In the genomic region with DNA sequence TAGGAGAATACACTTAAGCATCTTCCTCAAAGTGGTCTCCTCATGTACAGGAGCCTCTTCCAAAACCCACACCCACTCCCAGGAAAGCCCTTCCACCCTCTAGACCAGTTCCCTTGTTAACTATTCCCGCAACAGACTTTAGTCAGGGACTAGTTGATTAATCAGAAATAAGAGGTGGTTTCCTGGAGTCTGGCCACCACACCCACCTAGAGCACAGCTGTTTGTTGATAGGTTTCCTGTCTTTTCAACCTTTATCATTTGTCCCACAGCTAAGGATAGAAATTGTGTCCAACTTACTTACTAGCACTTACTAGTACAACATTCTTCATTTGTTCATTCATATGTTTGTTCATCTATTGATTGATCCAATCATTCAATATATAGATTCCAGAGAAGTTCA, we compare ENCODE assay signal across 31 mouse cellular contexts. TPM values are rescaled to one million over a fixed set of nuclear protein-coding genes. Genes with fewer than 3 reads are reported as not detected.
DNase-seq lines count a peak whose midpoint lies in the region; ATAC-seq and TF ChIP-seq lines count a peak whose summit lies in the region.
"Had no signal": no experiment of that assay in that cellular context is flagged by ENCODE, and none has a peak within 500 bp of the region (broad histone marks: within the 10 kb centered on the region; RNA-seq: fewer than 3 reads in every experiment).

No protein-coding gene starts in this region.

- intact Hi-C loops in heart, adult 2 months (cut with DNase I): no loop called here

- TF ChIP-seq POLR2A in heart, adult 2 months (IDR thresholded peaks at IDR 0.05; ENCODE audit: insufficient read depth, low read depth, low read length): no peak

- peak; percentile 31; the same call in 1 of the 2 replicates for ATAC-seq in stomach, embryonic 15.5 days (ENCODE audit: insufficient read depth, low FRiP score, low read depth)
- no peak for ATAC-seq in stomach, postnatal 0 days (ENCODE audit: low FRiP score, low TSS enrichment)
- peak; percentile 96 for ATAC-seq in liver, embryonic 15.5 days (ENCODE audit: insufficient read depth)
- ATAC-seq: forebrain, embryonic 15.5 days; intestine, postnatal 0 days had no signal

- no peak for TF ChIP-seq CTCF in stomach, postnatal 0 days (IDR thresholded peaks at IDR 0.05; ENCODE audit: low read depth)
- no peak for TF ChIP-seq CTCF in heart, adult 2 months (IDR thresholded peaks at IDR 0.05)

- no peak overlapping the region for H3K4me3 ChIP-seq in stomach, embryonic 15.5 days (replicated peaks)
- H3K4me3 ChIP-seq in stomach, postnatal 0 days (ENCODE audit: low read depth, low read length): no peak overlapping the region
- no peak overlapping the region for H3K4me3 ChIP-seq in liver, embryonic 15.5 days (replicated peaks)
- H3K4me3 ChIP-seq in heart, adult 2 months: no peak overlapping the region
- H3K4me3 ChIP-seq: forebrain, embryonic 10.5 days; forebrain, embryonic 15.5 days; heart, embryonic 12.5 days; limb, embryonic 10.5 days; limb, embryonic 15.5 days; lung, embryonic 15.5 days; midbrain, embryonic 12.5 days; neural tube, embryonic 13.5 days had no signal

- no peaks in the 10 kb centered on the region for H3K36me3 ChIP-seq in stomach, embryonic 15.5 days
- no peaks in the 10 kb centered on the region for H3K36me3 ChIP-seq in stomach, postnatal 0 days (ENCODE audit: control insufficient read depth, insufficient read depth, low read length)
- H3K36me3 ChIP-seq in liver, embryonic 15.5 days (replicated peaks): no peaks in the 10 kb centered on the region
- H3K36me3 ChIP-seq in heart, adult 2 months (ENCODE audit: control insufficient read depth, insufficient read depth, low read length): no peaks in the 10 kb centered on the region
- H3K36me3 ChIP-seq: forebrain, embryonic 10.5 days; forebrain, embryonic 15.5 days; heart, embryonic 12.5 days; limb, embryonic 10.5 days; limb, embryonic 15.5 days; lung, embryonic 15.5 days; midbrain, embryonic 12.5 days; neural tube, embryonic 13.5 days had no signal

- H3K4me2 ChIP-seq in stomach, embryonic 15.5 days: no peak overlapping the region
- H3K4me2 ChIP-seq in stomach, postnatal 0 days (replicated peaks; ENCODE audit: low read depth): no peak overlapping the region
- peak overlapping the region; percentile 52 for H3K4me2 ChIP-seq in liver, embryonic 15.5 days
- H3K4me2 ChIP-seq: forebrain, embryonic 15.5 days; heart, embryonic 12.5 days; hindbrain, embryonic 14.5 days; limb, embryonic 15.5 days; lung, embryonic 15.5 days; midbrain, embryonic 12.5 days; neural tube, embryonic 13.5 days had no signal

- no peak overlapping the region for H3K9ac ChIP-seq in stomach, embryonic 15.5 days
- H3K9ac ChIP-seq in stomach, postnatal 0 days (ENCODE audit: low read length): no peak overlapping the region
- 0 out of 2 replicates have a peak overlapping the region, but pooled peaks have one; percentile 17 for H3K9ac ChIP-seq in liver, embryonic 15.5 days
- no peak overlapping the region for H3K9ac ChIP-seq in heart, adult 2 months (ENCODE audit: low read depth, low read length)
- H3K9ac ChIP-seq: forebrain, embryonic 15.5 days; heart, embryonic 12.5 days; hindbrain, embryonic 14.5 days; limb, embryonic 15.5 days; lung, embryonic 15.5 days; midbrain, embryonic 12.5 days; neural tube, embryonic 13.5 days had no signal

- H3K27me3 ChIP-seq in stomach, embryonic 15.5 days (replicated peaks): no peaks in the 10 kb centered on the region
- H3K27me3 ChIP-seq in stomach, postnatal 0 days (ENCODE audit: control insufficient read depth, insufficient read depth, low read length): no peaks in the 10 kb centered on the region
- H3K27me3 ChIP-seq in liver, embryonic 15.5 days: no peaks in the 10 kb centered on the region
- no peaks in the 10 kb centered on the region for H3K27me3 ChIP-seq in heart, adult 2 months (ENCODE audit: control insufficient read depth, insufficient read depth, low read length)
- H3K27me3 ChIP-seq: forebrain, embryonic 15.5 days; heart, embryonic 12.5 days; limb, embryonic 15.5 days; lung, embryonic 15.5 days; midbrain, embryonic 12.5 days; neural tube, embryonic 13.5 days had no signal

- 73% methylated on average over 1 of the region's 1 CpGs for WGBS in stomach, embryonic 15.5 days
- 68% methylated on average over 1 of the region's 1 CpGs for WGBS in stomach, postnatal 0 days
- WGBS in liver, embryonic 15.5 days (ENCODE audit: insufficient replicate concordance): 13% methylated on average over 1 of the region's 1 CpGs
- 45% methylated on average over 1 of the region's 1 CpGs for WGBS in heart, adult 2 months

- no peak for TF ChIP-seq EP300 in stomach, postnatal 0 days (optimal IDR thresholded peaks at IDR 0.05)
- TF ChIP-seq EP300 in heart, adult 2 months (IDR thresholded peaks at IDR 0.05; ENCODE audit: insufficient read depth, low read depth, low read length): no peak

- no peak for DNase-seq in stomach, postnatal 0 days (ENCODE audit: low spot score)
- peak; percentile 79 for DNase-seq in liver
- no peak for DNase-seq in heart, adult 2 months
- DNase-seq in layer of hippocampus, postnatal 14 days (ENCODE audit: low spot score in 2 of 2): no peak
- no peak for DNase-seq in adrenal gland, adult (ENCODE audit: inconsistent age in 2 of 2, low spot score in 1 of 2)
- no peak for DNase-seq in adrenal gland, postnatal 14 days
- DNase-seq: adrenal gland, adult 2 months; cerebellum, adult 18-20 months; cerebellum, postnatal 14 days; gastrocnemius, postnatal 25 days; heart, adult 18-20 months; heart, postnatal 4 days; kidney, adult 9 months; kidney, postnatal 14 days; layer of hippocampus, postnatal 36 days; right cerebral cortex, postnatal 4 days had no signal

- H3K79me2 ChIP-seq in heart, adult 2 months (replicated peaks; ENCODE audit: control insufficient read depth, insufficient read depth, low read length): no peaks in the 10 kb centered on the region

- no peaks in the 10 kb centered on the region for H3K9me3 ChIP-seq in stomach, embryonic 15.5 days
- no peaks in the 10 kb centered on the region for H3K9me3 ChIP-seq in stomach, postnatal 0 days (ENCODE audit: control insufficient read depth, low read length)
- no peaks in the 10 kb centered on the region for H3K9me3 ChIP-seq in liver, embryonic 15.5 days (replicated peaks)
- H3K9me3 ChIP-seq: forebrain, embryonic 10.5 days; forebrain, embryonic 15.5 days; heart, embryonic 12.5 days; limb, embryonic 10.5 days; limb, embryonic 15.5 days; lung, embryonic 15.5 days; midbrain, embryonic 12.5 days; neural tube, embryonic 13.5 days had no signal

- no peaks in the 10 kb centered on the region for H3K4me1 ChIP-seq in stomach, embryonic 15.5 days
- H3K4me1 ChIP-seq in stomach, postnatal 0 days (replicated peaks; ENCODE audit: control insufficient read depth, insufficient read depth): no peaks in the 10 kb centered on the region
- peaks cover 36% of the 10 kb centered on the region for H3K4me1 ChIP-seq in liver, embryonic 15.5 days (replicated peaks)
- no peaks in the 10 kb centered on the region for H3K4me1 ChIP-seq in heart, adult 2 months (ENCODE audit: control insufficient read depth, insufficient read depth, low read length)
- H3K4me1 ChIP-seq: forebrain, embryonic 10.5 days; forebrain, embryonic 15.5 days; heart, embryonic 12.5 days; limb, embryonic 10.5 days; limb, embryonic 15.5 days; lung, embryonic 15.5 days; midbrain, embryonic 12.5 days; neural tube, embryonic 13.5 days had no signal

- H3K27ac ChIP-seq in stomach, embryonic 15.5 days: no peak overlapping the region
- H3K27ac ChIP-seq in stomach, postnatal 0 days (replicated peaks): no peak overlapping the region
- peak overlapping the region; percentile 70 for H3K27ac ChIP-seq in liver, embryonic 15.5 days (replicated peaks)
- H3K27ac ChIP-seq in heart, adult 2 months: no peak overlapping the region
- H3K27ac ChIP-seq: forebrain, embryonic 10.5 days; forebrain, embryonic 15.5 days; hindbrain, embryonic 14.5 days; limb, embryonic 10.5 days; limb, embryonic 15.5 days; lung, embryonic 15.5 days; midbrain, embryonic 12.5 days; neural tube, embryonic 13.5 days had no signal

RNA-seq across cellular contexts. Expression of a gene that starts 49.4 kb away (rescaled TPM):
- polyA plus RNA-seq in stomach, embryonic 15.5 days (2015; fragmentation: Nextera tagmentation; extraction: Ambion mirVana): 0.18 and 0.35 TPM in 2 replicates
- polyA plus RNA-seq in stomach, postnatal 0 days (2015; fragmentation: Nextera tagmentation; extraction: Ambion mirVana): 0.10 and 0.16 TPM in 2 replicates
- polyA plus RNA-seq in liver, embryonic 15.5 days (2015; fragmentation: Nextera tagmentation; extraction: Ambion mirVana): 0.17 and 0.44 TPM in 2 replicates
- not detected for total RNA-seq in heart, adult 2 months (2021)
- not detected in 2 replicates for polyA plus RNA-seq in heart, adult 2 months (2012; rRNA removed)
- not detected for total RNA-seq in layer of hippocampus, postnatal 14 days (2021)
- total RNA-seq in adrenal gland, postnatal 14 days (2021): not detected in 2 replicates
- total RNA-seq: adrenal gland, adult 2 months; gastrocnemius, postnatal 25 days; heart, adult 18-20 months; layer of hippocampus, adult 8-10 months; layer of hippocampus, postnatal 36 days; left cerebral cortex, postnatal 10 days had no signal
- polyA plus RNA-seq: adrenal gland, adult 2 months; embryonic facial prominence, embryonic 11.5 days; forebrain, embryonic 10.5 days; forebrain, embryonic 15.5 days; limb, embryonic 10.5 days; neural tube, embryonic 13.5 days had no signal
